Mouse (Mus musculus): ENCODE measurements around the gene Polr3gl. TPM values are rescaled to one million over a fixed set of nuclear protein-coding genes. Genes with fewer than 3 reads are reported as not detected.

Polr3gl gene
- 35.3 and 37.3 TPM in 2 replicates for polyA plus RNA-seq (2015; fragmentation: Nextera tagmentation; extraction: Ambion mirVana)

DNA sequence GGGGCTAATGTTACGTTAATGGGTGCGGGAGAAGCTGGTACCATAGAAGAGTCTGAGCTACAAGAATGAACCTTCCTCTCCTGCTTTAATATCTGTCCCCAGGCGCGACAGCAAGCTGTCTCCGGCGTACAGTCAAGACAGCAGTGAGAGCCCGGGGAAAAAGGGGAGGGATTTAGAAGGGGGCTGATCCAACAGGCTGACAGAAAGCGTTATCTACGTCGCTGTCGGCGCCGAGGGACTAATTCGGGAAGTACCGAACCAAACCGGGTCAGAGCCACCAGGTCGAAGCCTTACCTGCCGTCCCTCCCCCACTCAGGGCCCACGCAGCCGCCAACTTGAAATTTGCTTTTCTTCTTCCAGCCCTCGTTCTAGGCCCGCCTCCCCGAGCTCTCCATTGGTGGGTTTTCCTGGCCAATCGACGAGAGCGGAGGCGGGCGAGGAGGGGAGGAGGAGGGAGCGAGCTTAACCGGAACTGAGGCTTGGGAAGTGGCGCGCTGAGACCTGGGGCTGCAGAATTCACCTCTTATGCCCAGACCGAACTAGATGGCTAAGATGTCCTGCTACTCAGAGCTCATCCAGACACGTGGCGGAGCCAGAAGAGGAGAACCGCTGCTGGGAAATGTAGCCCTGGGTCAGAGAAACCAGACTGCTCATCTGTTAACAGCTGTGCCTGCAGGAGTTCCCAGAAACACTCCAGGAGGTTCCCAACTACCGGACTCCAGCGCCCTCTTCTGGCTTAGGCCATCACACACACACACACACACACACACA is at the start of gene Polr3gl:
Polr3gl (minus strand) TSS at position 392 of the 771 bp plus-strand sequence.
- H3K4me3 ChIP-seq (replicated peaks): peak within 1 kb of the TSS; percentile 79
- H3K4me1 ChIP-seq: peaks cover 30% of the 10 kb centered on the region
- WGBS: under 1% methylated on average over 36 of the region's 38 CpGs
- H3K9ac ChIP-seq: peak within 1 kb of the TSS; percentile 76
- H3K27me3 ChIP-seq (replicated peaks): peaks cover 10% of the 10 kb centered on the region; the same call in 1 of the 2 replicates
- no peaks in the 10 kb centered on the region for H3K36me3 ChIP-seq
- peak within 1 kb of the TSS; percentile 91 for H3K27ac ChIP-seq
- H3K4me2 ChIP-seq: peak within 1 kb of the TSS; percentile 77
- no peaks in the 10 kb centered on the region for H3K9me3 ChIP-seq
- peak; percentile 90 for ATAC-seq (ENCODE audit: insufficient read depth, low FRiP score, low read depth)

- no peaks in the 10 kb centered on the region for H3K9me3 ChIP-seq
- H3K4me3 ChIP-seq (replicated peaks): no peak overlapping the region
- no peak overlapping the region for H3K4me2 ChIP-seq
- no peak for ATAC-seq (ENCODE audit: insufficient read depth, low FRiP score, low read depth)
- peaks cover 9% of the 10 kb centered on the region for H3K4me1 ChIP-seq
- H3K9ac ChIP-seq: no peak overlapping the region
- WGBS: 71% methylated on average over 1 of the region's 1 CpGs
- no peaks in the 10 kb centered on the region for H3K27me3 ChIP-seq (replicated peaks)
- peaks cover 23% of the 10 kb centered on the region; the same call in 1 of the 2 replicates for H3K36me3 ChIP-seq
- no peak overlapping the region for H3K27ac ChIP-seq
Observed at GRCm38 (mm10) chr3:96639219-96639618, 45.2 kb upstream of the Polr3gl start.

DNA sequence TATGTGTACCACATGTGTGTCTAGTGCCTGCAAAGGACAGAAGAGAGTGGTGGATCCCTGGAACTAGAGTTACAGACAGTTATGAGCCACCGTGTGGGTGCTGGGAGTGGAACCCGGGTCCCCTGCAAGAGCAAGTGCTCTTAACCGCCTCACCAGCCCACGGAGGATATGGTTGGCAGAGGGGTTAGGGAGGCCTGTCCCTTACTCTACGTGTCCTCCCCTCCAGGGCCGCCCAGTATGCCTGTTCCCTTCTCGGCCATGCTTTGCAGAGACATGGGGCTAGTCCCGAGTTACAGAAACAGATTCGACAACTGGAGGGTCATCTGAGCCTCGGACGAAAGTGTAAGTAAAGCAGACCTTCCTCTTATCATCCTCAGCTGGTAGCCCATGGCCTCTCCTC is 42.5 kb upstream of the Polr3gl start:
- Histone ChIP-seq H3K4me3 (replicated peaks) (peak overlapping the region; percentile 79), H3K9ac (peak overlapping the region; percentile 85; the same call in 1 of the 2 replicates), H3K27me3 (replicated peaks) (no peaks in the 10 kb centered on the region), H3K4me2 (peak overlapping the region; percentile 70), H3K9me3 (no peaks in the 10 kb centered on the region), H3K36me3 (peaks cover 31% of the 10 kb centered on the region; the same call in 1 of the 2 replicates), H3K27ac (no peak overlapping the region), H3K4me1 (peaks cover 12% of the 10 kb centered on the region)
- no peak for ATAC-seq (ENCODE audit: insufficient read depth, low FRiP score, low read depth)
- WGBS: 73% methylated on average over 11 of the region's 11 CpGs

- no peak; the same call in 1 of the 2 replicates for ATAC-seq (ENCODE audit: insufficient read depth, low FRiP score, low read depth)
- 7% methylated on average over 15 of the region's 15 CpGs for WGBS
- no peaks in the 10 kb centered on the region for H3K9me3 ChIP-seq
- peaks cover 31% of the 10 kb centered on the region; the same call in 1 of the 2 replicates for H3K36me3 ChIP-seq
- peak overlapping the region; percentile 70 for H3K4me2 ChIP-seq
- peak overlapping the region; percentile 89 for H3K27ac ChIP-seq
- peak overlapping the region; percentile 79 for H3K4me3 ChIP-seq (replicated peaks)
- no peaks in the 10 kb centered on the region for H3K27me3 ChIP-seq (replicated peaks)
- H3K4me1 ChIP-seq: peaks cover 12% of the 10 kb centered on the region
- peak overlapping the region; percentile 85 for H3K9ac ChIP-seq
Observed at GRCm38 (mm10) chr3:96635906-96636305, 41.9 kb upstream of the Polr3gl start.

DNA sequence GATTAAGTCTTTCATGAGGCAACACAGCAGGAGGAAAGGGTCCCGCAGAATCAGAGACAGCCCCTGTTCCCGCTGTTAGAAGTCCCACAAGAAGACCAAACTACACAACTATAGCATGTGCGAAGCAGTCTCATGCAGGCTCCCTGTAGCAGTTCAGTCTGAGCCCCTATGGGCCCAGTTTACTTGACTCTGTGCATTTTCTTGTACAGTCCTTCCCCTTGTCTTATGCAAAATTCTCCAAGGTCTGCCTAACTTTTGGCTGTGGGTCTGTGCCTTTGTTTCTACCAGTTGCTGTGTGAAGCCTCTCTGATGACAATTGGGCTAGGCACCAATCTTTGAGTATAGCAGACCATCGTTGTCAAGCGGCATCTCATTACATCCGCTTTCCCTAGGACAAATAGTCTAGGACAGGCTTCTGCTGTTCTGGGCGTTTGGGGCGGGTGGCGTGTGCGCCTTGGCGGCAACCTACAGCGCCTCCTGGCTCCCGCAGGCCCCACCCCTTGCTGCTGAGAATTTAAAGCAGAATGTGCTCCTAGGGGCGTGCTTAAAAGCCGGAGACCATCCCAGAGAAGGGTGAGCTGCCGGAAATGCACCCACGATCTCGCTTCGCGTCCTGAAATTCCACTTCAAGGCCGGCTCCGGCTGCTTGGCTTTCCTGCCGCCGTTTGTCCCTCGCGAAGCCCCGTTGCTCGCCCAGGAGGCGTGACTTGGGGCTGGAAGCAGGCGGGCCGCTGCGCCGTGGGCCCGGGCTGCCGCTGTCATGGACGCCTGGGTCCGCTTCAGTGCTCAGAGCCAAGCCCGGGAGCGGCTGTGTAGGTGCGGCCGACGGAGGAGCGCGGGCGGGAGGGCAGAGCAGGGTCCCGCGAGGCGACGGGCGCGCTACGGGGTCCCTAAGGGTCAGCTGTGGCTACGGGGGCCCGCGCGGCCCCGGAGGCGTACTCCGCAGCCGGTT is 41.2 kb upstream of the Polr3gl start, which contains the start of the genes Pex11b and Gm42957:
Pex11b (plus strand) TSS at position 449 of the 952 bp plus-strand sequence.
Gm42957 (plus strand) TSS at position 547 of the 952 bp plus-strand sequence.
- Histone ChIP-seq H3K27me3 (replicated peaks) (no peaks in the 10 kb centered on the region), H3K9ac (peak within 1 kb of the TSS; percentile 85), H3K4me3 (replicated peaks) (peak within 1 kb of the TSS; percentile 79), H3K27ac (peak within 1 kb of the TSS; percentile 89), H3K4me1 (peaks cover 16% of the 10 kb centered on the region), H3K9me3 (no peaks in the 10 kb centered on the region), H3K4me2 (peak within 1 kb of the TSS; percentile 70), H3K36me3 (peaks cover 31% of the 10 kb centered on the region; the same call in 1 of the 2 replicates)
- 2% methylated on average over 60 of the region's 60 CpGs for WGBS
- peak; percentile 88 for ATAC-seq (ENCODE audit: insufficient read depth, low FRiP score, low read depth)

- no peak overlapping the region for H3K27ac ChIP-seq
- H3K4me2 ChIP-seq: no peak overlapping the region
- H3K9ac ChIP-seq: no peak overlapping the region
- H3K36me3 ChIP-seq: peaks cover 24% of the 10 kb centered on the region; the same call in 1 of the 2 replicates
- 73% methylated on average over 1 of the region's 1 CpGs for WGBS
- no peaks in the 10 kb centered on the region for H3K9me3 ChIP-seq
- no peak overlapping the region for H3K4me3 ChIP-seq (replicated peaks)
- peaks cover 16% of the 10 kb centered on the region for H3K4me1 ChIP-seq
- no peak for ATAC-seq (ENCODE audit: insufficient read depth, low FRiP score, low read depth)
- no peaks in the 10 kb centered on the region for H3K27me3 ChIP-seq (replicated peaks)
Observed at GRCm38 (mm10) chr3:96634015-96634414, 40.0 kb upstream of the Polr3gl start.

- no peak overlapping the region for H3K9ac ChIP-seq
- H3K4me1 ChIP-seq: peaks cover 16% of the 10 kb centered on the region
- no peak overlapping the region for H3K4me2 ChIP-seq
- ATAC-seq (ENCODE audit: insufficient read depth, low FRiP score, low read depth): no peak
- H3K27ac ChIP-seq: no peak overlapping the region
- no peaks in the 10 kb centered on the region for H3K27me3 ChIP-seq (replicated peaks)
- H3K9me3 ChIP-seq: no peaks in the 10 kb centered on the region
- no peak overlapping the region for H3K4me3 ChIP-seq (replicated peaks)
- peaks cover 9% of the 10 kb centered on the region; the same call in 1 of the 2 replicates for H3K36me3 ChIP-seq
Observed at GRCm38 (mm10) chr3:96632058-96632457, 38.1 kb upstream of the Polr3gl start.

- no peaks in the 10 kb centered on the region for H3K9me3 ChIP-seq
Observed at GRCm38 (mm10) chr3:96629729-96630600, 36.0 kb upstream of the Polr3gl start, which contains the start of gene Rbm8a. Rbm8a (plus strand) TSS chr3:96629933.

DNA sequence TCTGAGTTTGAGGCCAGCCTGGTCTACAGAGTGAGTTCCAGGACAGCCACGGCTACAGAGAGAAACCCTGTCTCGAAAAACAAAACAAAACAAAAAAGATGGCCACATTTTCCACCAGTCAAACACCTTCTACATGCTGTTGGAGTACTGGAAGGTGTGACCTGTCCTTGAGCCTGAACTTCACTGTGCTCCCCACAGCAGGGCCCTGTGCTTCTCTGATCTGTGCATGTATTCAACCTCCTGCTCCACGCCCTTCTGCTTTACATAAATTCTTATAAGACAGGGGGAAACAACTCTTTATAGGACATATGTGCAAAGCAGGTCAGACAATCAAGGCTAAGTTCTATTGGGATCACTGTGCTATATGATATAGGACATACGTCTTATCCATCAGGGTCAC is 29.2 kb upstream of the Polr3gl start:
- Histone ChIP-seq H3K9ac (no peak overlapping the region), H3K9me3 (no peaks in the 10 kb centered on the region), H3K27me3 (replicated peaks) (no peaks in the 10 kb centered on the region), H3K4me3 (replicated peaks) (no peak overlapping the region), H3K27ac (no peak overlapping the region), H3K36me3 (peaks cover 32% of the 10 kb centered on the region), H3K4me2 (no peak overlapping the region), H3K4me1 (no peaks in the 10 kb centered on the region)
- ATAC-seq (ENCODE audit: insufficient read depth, low FRiP score, low read depth): no peak
- WGBS: 87% methylated on average over 4 of the region's 4 CpGs

More at GRCm38 (mm10) chr3:96629729-96630600, 36.0 kb upstream of the Polr3gl start, which contains the start of gene Rbm8a:
- Histone ChIP-seq H3K4me3 (replicated peaks) (peak within 1 kb of the TSS; percentile 65), H3K27ac (peak within 1 kb of the TSS; percentile 81), H3K27me3 (replicated peaks) (no peaks in the 10 kb centered on the region), H3K9ac (peak within 1 kb of the TSS; percentile 69), H3K4me2 (peak within 1 kb of the TSS; percentile 82), H3K4me1 (peaks cover 10% of the 10 kb centered on the region), H3K36me3 (peaks cover 13% of the 10 kb centered on the region; the same call in 1 of the 2 replicates)
- ATAC-seq (ENCODE audit: insufficient read depth, low FRiP score, low read depth): peak; percentile 94
- WGBS: under 1% methylated on average over 48 of the region's 48 CpGs

DNA sequence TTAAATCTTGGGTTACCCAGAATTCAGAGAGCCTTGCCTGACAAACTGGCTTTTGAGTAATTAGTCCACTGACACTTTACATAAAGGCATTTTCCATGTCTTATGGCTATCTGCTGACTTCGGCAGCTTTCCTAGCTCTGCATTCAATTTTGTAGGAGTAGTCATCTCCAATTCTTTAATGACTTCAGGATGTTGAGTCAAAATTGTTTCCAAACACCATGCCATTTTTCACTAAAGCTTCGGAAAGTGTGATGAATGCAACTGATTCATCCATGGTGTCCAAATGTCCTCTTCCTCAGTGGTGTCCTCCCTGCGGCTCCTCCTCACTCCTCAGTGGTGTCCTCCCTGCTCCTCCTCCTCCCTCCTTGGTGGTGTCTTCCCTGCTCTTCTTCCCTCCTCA is 24.0 kb upstream of the Polr3gl start:
- Histone ChIP-seq H3K9me3 (no peaks in the 10 kb centered on the region), H3K9ac (no peak overlapping the region), H3K4me3 (replicated peaks) (no peak overlapping the region), H3K4me2 (no peak overlapping the region), H3K4me1 (no peaks in the 10 kb centered on the region), H3K36me3 (0 out of 2 replicates have a peak, but pooled peaks cover 19% of the 10 kb centered on the region), H3K27me3 (replicated peaks) (no peaks in the 10 kb centered on the region), H3K27ac (no peak overlapping the region)
- ATAC-seq (ENCODE audit: insufficient read depth, low FRiP score, low read depth): no peak
- WGBS: 87% methylated on average over 3 of the region's 3 CpGs

GRCm38 (mm10) chr3:96606618-96607017 is 12.6 kb upstream of the Polr3gl start:
- Histone ChIP-seq H3K4me3 (replicated peaks) (no peak overlapping the region), H3K9ac (no peak overlapping the region), H3K4me1 (no peaks in the 10 kb centered on the region), H3K27me3 (replicated peaks) (no peaks in the 10 kb centered on the region), H3K9me3 (no peaks in the 10 kb centered on the region), H3K4me2 (no peak overlapping the region), H3K27ac (no peak overlapping the region), H3K36me3 (no peaks in the 10 kb centered on the region)
- 88% methylated on average over 4 of the region's 4 CpGs for WGBS
- no peak for ATAC-seq (ENCODE audit: insufficient read depth, low FRiP score, low read depth)
